Mouse (Mus musculus) limb, embryonic 13.5 days (tissue): Measurements from ENCODE around the gene Zfp369. TPM values are rescaled to one million over a fixed set of nuclear protein-coding genes. Genes with fewer than 3 reads are reported as not detected.

ENCODE experiments used
- ATAC-seq: fragments of 200-750 bp; cut with Nextera tagmentation; 2 replicates; pipeline ENCODE4 v1.8.0; 2017; ENCODE audit warnings: low read depth, moderate number of reproducible peaks, moderate TSS enrichment; ENCODE audit not compliant: low FRiP score
- H3K27ac ChIP-seq: fragments of 300-500 bp; sonication (generic); 2 replicates; pipeline ENCODE4 v1.5.1; 2015; ENCODE audit warnings: inconsistent platforms, mild to moderate bottlenecking, moderate library complexity
- H3K27me3 ChIP-seq: fragments of 300-500 bp; sonication (generic); 2 replicates; pipeline ENCODE4 v1.6.1; 2015; ENCODE audit warnings: mild to moderate bottlenecking, inconsistent platforms
- H3K36me3 ChIP-seq: fragments of 300-500 bp; sonication (generic); 2 replicates; pipeline ENCODE4 v1.6.1; 2015; ENCODE audit warnings: inconsistent platforms, mild to moderate bottlenecking, moderate library complexity
- H3K4me1 ChIP-seq: fragments of 300-500 bp; sonication (generic); 2 replicates; pipeline ENCODE4 v1.6.1; 2015; ENCODE audit warnings: inconsistent platforms
- H3K4me2 ChIP-seq: fragments of 300-500 bp; sonication (generic); replicated peaks from 2 replicates; pipeline ENCODE4 v1.6.1; 2015; ENCODE audit warnings: inconsistent platforms, mild to moderate bottlenecking, moderate library complexity
- H3K4me3 ChIP-seq: fragments of 300-500 bp; sonication (generic); 2 replicates; pipeline ENCODE4 v1.5.1; 2015; ENCODE audit warnings: moderate library complexity, mild to moderate bottlenecking, inconsistent platforms
- H3K9ac ChIP-seq: fragments of 300-500 bp; sonication (generic); 2 replicates; pipeline ENCODE4 v1.6.1; 2015; ENCODE audit warnings: mild to moderate bottlenecking, inconsistent platforms
- H3K9me3 ChIP-seq: fragments of 300-500 bp; sonication (generic); 2 replicates; pipeline ENCODE4 v1.6.1; 2016; ENCODE audit warnings: inconsistent platforms
- WGBS: fragments of 180-500 bp; shearing (Covaris S2); methylation state at CpG from one replicate; pipeline ENCODE4 v1.1.7; 2015; 5-methylcytosine and 5-hydroxymethylcytosine counted together
- polyA plus RNA-seq: library from polyadenylated mRNA; unstranded; fragments of >200 nt; fragmentation: Nextera tagmentation; extraction: Ambion mirVana; gene quantifications from 2 replicates; pipeline ENCODE4 v1.2.1, GENCODE M21; 2015

The Zfp369 gene
- polyA plus RNA-seq = 15.4 and 20.2 TPM in 2 replicates

GRCm38 (mm10) chr13:65278383-65279341 lies at the start of gene Zfp369:
Gene Zfp369, plus strand, starts transcription at chr13:65278814.
- Histone ChIP-seq H3K27ac (peak within 1 kb of the TSS; percentile 82), H3K9ac (peak within 1 kb of the TSS; percentile 70), H3K4me2 (peak within 1 kb of the TSS; percentile 64), H3K9me3 (peaks cover 33% of the 10 kb centered on the region), H3K4me1 (peaks cover 5% of the 10 kb centered on the region; the same call in 1 of the 2 replicates), H3K27me3 (no peaks in the 10 kb centered on the region), H3K4me3 (peak within 1 kb of the TSS; percentile 71), H3K36me3 (peaks cover 57% of the 10 kb centered on the region)
- under 1% methylated on average over 50 of the region's 50 CpGs for WGBS
- peak; percentile 99 for ATAC-seq

GRCm38 (mm10) chr13:65237211-65237610 lies 41.4 kb upstream of the Zfp369 start:
- Histone ChIP-seq H3K9me3 (peaks cover 13% of the 10 kb centered on the region; the same call in 1 of the 2 replicates), H3K4me3 (no peak overlapping the region), H3K27me3 (no peaks in the 10 kb centered on the region), H3K27ac (no peak overlapping the region), H3K36me3 (no peaks in the 10 kb centered on the region), H3K9ac (no peak overlapping the region), H3K4me2 (no peak overlapping the region), H3K4me1 (peaks cover 5% of the 10 kb centered on the region)
- WGBS = 73% methylated on average over 9 of the region's 9 CpGs
- ATAC-seq = no peak

- Histone ChIP-seq H3K27ac (peak overlapping the region; percentile 88), H3K4me3 (peak overlapping the region; percentile 78), H3K36me3 (peaks cover 14% of the 10 kb centered on the region), H3K27me3 (no peaks in the 10 kb centered on the region), H3K4me1 (peaks cover 10% of the 10 kb centered on the region), H3K4me2 (peak overlapping the region; percentile 98), H3K9me3 (peaks cover 32% of the 10 kb centered on the region), H3K9ac (peak overlapping the region; percentile 78)
- ATAC-seq = peak; percentile 93
- WGBS = under 1% methylated on average over 28 of the region's 28 CpGs
Measured at GRCm38 (mm10) chr13:65240509-65241098, 38.0 kb upstream of the Zfp369 start.

GRCm38 (mm10) chr13:65241099-65241626 lies 37.5 kb upstream of the Zfp369 start:
- Histone ChIP-seq H3K9me3 (peaks cover 38% of the 10 kb centered on the region), H3K27me3 (no peaks in the 10 kb centered on the region), H3K36me3 (peaks cover 20% of the 10 kb centered on the region), H3K4me3 (peak overlapping the region; percentile 78), H3K4me1 (peaks cover 10% of the 10 kb centered on the region), H3K27ac (peak overlapping the region; percentile 88), H3K4me2 (peak overlapping the region; percentile 98), H3K9ac (peak overlapping the region; percentile 78)
- peak; percentile 90 for ATAC-seq
- WGBS = under 1% methylated on average over 45 of the region's 45 CpGs

DNA sequence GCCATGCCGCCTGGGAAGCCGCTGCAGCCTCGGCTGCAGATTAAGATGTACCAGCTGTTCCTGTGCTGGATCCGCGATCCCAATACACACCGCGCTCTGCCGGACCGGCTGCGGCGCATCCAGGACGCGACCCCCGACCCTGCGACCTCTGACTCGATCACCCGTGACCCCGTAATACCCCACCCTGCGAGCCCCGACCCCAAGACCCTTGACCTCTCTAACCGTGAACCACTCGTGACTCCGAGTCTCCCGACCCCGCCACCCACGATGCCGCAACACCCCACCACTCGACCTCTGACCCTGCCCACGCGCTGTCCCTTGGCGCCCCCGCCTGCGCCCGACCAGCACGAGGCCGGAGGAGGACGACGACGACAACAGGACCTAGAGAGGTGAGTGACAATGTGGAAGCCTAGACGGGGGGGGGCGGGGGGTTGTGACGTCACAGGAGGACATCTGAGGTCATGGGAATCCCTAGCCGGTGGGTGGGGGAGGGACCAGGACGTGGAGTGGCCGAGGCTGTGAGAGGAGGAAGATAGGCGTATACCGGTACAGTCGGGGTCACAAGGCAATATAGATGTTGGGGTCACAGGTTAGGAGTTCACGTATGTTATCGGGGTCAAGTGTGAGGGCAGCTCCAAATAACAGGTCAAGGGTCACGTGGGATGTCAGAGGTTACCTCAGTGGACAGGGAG lies 36.8 kb upstream of the Zfp369 start:
- WGBS = 2% methylated on average over 50 of the region's 51 CpGs

GRCm38 (mm10) chr13:65242319-65242787 lies 36.3 kb upstream of the Zfp369 start:
- H3K9ac ChIP-seq = peak overlapping the region; percentile 78
- peak overlapping the region; percentile 98 for H3K4me2 ChIP-seq
- 36% methylated on average over 27 of the region's 27 CpGs for WGBS
- peaks cover 40% of the 10 kb centered on the region for H3K9me3 ChIP-seq
- peak overlapping the region; percentile 78 for H3K4me3 ChIP-seq
- peaks cover 10% of the 10 kb centered on the region for H3K4me1 ChIP-seq
- H3K36me3 ChIP-seq = peaks cover 21% of the 10 kb centered on the region
- ATAC-seq = no peak
- H3K27me3 ChIP-seq = no peaks in the 10 kb centered on the region
- H3K27ac ChIP-seq = no peak overlapping the region

More for the DNA sequence above, 36.8 kb upstream of the Zfp369 start:
- peak overlapping the region; percentile 98 for H3K4me2 ChIP-seq
- H3K27me3 ChIP-seq = no peaks in the 10 kb centered on the region
- peaks cover 10% of the 10 kb centered on the region for H3K4me1 ChIP-seq
- H3K9me3 ChIP-seq = peaks cover 38% of the 10 kb centered on the region
- peak overlapping the region; percentile 78 for H3K9ac ChIP-seq
- H3K4me3 ChIP-seq = peak overlapping the region; percentile 78
- ATAC-seq = peak; percentile 7
- peaks cover 20% of the 10 kb centered on the region for H3K36me3 ChIP-seq
- peak overlapping the region; percentile 88 for H3K27ac ChIP-seq

- Histone ChIP-seq H3K9ac (no peak overlapping the region), H3K4me1 (peaks cover 10% of the 10 kb centered on the region)
- 95% methylated on average over 4 of the region's 4 CpGs for WGBS
Measured at GRCm38 (mm10) chr13:65243273-65243672, 35.3 kb upstream of the Zfp369 start.

DNA sequence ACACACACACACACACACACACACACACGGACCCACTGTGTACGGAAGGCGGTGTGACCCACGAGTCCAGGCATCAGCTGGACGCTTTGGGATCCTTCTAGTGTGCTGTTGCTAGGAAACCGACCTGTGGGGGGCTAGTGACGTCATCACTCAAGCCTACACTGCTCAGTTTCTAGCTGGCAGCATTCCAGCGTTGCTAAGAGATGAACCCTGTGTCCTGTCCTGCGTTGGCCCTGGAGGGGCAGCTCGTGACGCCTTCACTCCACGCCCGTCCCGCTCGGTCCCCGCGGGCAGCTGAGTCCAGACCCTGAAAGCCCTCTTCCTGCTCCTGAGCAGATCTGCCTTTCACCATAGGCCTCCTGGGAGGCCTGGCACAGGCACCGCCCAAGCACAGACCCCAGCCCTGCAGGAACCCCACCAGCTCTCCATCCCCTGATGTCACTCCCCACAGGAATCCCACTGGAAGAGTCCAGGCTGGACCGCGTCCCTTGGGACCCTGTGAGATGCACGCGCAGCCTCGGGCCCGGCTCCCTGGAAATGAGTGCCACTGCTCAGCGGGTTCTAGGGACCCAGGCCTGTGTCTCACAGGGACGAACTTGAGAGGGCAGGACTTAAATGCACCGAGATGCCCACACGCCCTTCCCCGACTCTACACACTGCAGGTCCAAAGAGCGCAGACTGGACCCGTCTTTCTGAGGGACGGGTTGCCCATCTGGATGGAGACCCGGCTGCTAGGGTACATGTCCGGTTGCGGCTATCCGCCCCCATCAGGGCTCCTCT lies 20.2 kb upstream of the Zfp369 start:
- H3K9ac ChIP-seq = no peak overlapping the region
- peak; percentile 49; the same call in 1 of the 2 replicates for ATAC-seq
- WGBS = 31% methylated on average over 36 of the region's 36 CpGs
- peaks cover 17% of the 10 kb centered on the region for H3K27me3 ChIP-seq
- H3K36me3 ChIP-seq = peaks cover 46% of the 10 kb centered on the region
- no peaks in the 10 kb centered on the region for H3K4me1 ChIP-seq
- H3K4me3 ChIP-seq = peak overlapping the region; percentile 20
- no peak overlapping the region for H3K27ac ChIP-seq
- H3K4me2 ChIP-seq = peak overlapping the region; percentile 51
- H3K9me3 ChIP-seq = peaks cover 61% of the 10 kb centered on the region

More at GRCm38 (mm10) chr13:65243273-65243672, 35.3 kb upstream of the Zfp369 start:
- Histone ChIP-seq H3K27me3 (no peaks in the 10 kb centered on the region), H3K4me3 (no peak overlapping the region), H3K27ac (no peak overlapping the region), H3K9me3 (peaks cover 43% of the 10 kb centered on the region), H3K4me2 (no peak overlapping the region), H3K36me3 (peaks cover 29% of the 10 kb centered on the region)
- ATAC-seq = no peak

DNA sequence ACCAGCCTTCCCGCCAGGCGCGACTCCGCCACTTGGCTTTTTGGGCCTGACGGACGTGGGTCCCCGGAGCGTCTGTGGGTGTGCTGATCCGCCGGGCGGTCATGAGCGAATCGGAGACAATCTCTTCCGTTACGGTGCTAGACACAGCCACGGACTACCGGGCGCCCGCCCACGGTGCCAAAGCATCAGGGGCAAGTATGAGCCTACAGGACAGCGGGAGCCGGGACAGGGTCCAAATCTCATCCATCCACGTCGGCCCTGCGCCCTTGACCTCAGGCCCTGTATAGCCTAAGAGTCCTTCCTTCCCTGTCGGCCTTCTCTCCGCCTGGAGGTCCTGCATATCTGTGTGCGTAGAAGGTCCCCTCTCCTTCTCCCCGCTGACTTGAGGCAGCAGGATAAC lies 19.4 kb upstream of the Zfp369 start, which contains the start of gene Gm10775:
Gene Gm10775 (plus strand): TSS at position 301 of the 400 bp plus-strand sequence.
- Histone ChIP-seq H3K9me3 (peaks cover 70% of the 10 kb centered on the region), H3K27ac (no peak within 1 kb of the TSS), H3K4me2 (peak within 1 kb of the TSS; percentile 51), H3K27me3 (peaks cover 17% of the 10 kb centered on the region), H3K4me3 (peak within 1 kb of the TSS; percentile 20), H3K9ac (no peak within 1 kb of the TSS), H3K36me3 (peaks cover 55% of the 10 kb centered on the region), H3K4me1 (no peaks in the 10 kb centered on the region)
- WGBS = 49% methylated on average over 29 of the region's 29 CpGs
- no peak for ATAC-seq

DNA sequence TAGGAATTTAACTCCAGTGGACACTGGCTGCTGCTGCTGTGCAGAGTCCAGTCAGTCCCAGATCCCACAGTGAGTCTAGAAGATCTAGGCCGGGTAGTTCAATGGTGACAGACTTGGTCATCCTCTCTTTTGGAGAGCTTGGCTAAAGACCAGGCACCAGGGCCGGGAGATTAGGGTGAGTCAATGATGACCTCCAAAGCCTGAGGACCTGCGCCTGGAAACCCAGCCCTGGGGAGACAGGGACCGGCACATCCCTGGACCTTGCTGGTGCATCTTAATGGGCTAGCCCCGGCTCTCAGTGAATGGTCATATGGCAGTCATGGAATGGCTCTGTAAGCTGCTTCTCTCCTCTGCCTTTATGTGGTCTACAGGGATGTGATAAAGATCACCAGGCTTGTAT lies 16.5 kb upstream of the Zfp369 start:
- 92% methylated on average over 5 of the region's 5 CpGs for WGBS

More for the DNA sequence above, 16.5 kb upstream of the Zfp369 start:
- H3K27ac ChIP-seq = no peak overlapping the region
- H3K36me3 ChIP-seq = peaks cover 74% of the 10 kb centered on the region
- no peak overlapping the region for H3K9ac ChIP-seq
- no peaks in the 10 kb centered on the region for H3K4me1 ChIP-seq
- no peak overlapping the region for H3K4me2 ChIP-seq
- H3K9me3 ChIP-seq = peaks cover 87% of the 10 kb centered on the region
- H3K4me3 ChIP-seq = no peak overlapping the region
- no peak for ATAC-seq
- H3K27me3 ChIP-seq = peaks cover 17% of the 10 kb centered on the region
